Mouse (Mus musculus): ENCODE results near the gene Mrps2. TPM values are rescaled to one million over a fixed set of nuclear protein-coding genes. Genes with fewer than 3 reads are reported as not detected.
A peak's percentile ranks its signal among the peaks of the same experiment; 100 is the strongest.
"Not testable (repeated sequence)": the region's sequence is repeated elsewhere in the genome, so short reads cannot be mapped to it uniquely, and the experiment has no call there.

Gene Mrps2
- polyA plus RNA-seq, 1 experiment from 2014 or later = 51.0 TPM

DNA sequence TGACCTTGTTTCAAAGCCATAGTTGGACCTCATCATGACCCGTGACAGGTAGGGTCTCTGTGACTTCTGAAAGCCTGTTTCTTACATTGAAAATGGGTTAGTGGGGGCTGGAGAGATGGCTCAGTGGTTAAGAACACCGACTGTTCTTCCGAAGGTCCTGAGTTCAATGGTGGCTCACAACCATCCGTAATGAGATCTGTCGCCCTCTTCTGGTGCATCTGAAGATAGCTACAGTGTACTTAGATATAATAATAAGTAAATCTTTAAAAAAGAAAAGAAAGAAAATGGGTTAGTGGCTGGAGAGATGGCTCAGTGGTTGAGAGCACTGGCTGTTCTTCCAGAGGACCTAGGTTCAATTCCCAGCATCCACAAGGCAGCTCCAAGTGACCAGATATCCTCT lies 43.7 kb downstream of the Mrps2 start:
- peaks cover 28% of the 10 kb centered on the region for H3K4me1 ChIP-seq (replicated peaks)
- H3K27me3 ChIP-seq; H3K9me3 ChIP-seq; H3K36me3 ChIP-seq; H3K4me3 ChIP-seq; H3K27ac ChIP-seq (replicated peaks); ATAC-seq (ENCODE audit: low FRiP score, low read depth); H3K9ac ChIP-seq; H3K4me2 ChIP-seq: not testable (repeated sequence)
- WGBS = 46% methylated on average over 5 of the region's 5 CpGs

DNA sequence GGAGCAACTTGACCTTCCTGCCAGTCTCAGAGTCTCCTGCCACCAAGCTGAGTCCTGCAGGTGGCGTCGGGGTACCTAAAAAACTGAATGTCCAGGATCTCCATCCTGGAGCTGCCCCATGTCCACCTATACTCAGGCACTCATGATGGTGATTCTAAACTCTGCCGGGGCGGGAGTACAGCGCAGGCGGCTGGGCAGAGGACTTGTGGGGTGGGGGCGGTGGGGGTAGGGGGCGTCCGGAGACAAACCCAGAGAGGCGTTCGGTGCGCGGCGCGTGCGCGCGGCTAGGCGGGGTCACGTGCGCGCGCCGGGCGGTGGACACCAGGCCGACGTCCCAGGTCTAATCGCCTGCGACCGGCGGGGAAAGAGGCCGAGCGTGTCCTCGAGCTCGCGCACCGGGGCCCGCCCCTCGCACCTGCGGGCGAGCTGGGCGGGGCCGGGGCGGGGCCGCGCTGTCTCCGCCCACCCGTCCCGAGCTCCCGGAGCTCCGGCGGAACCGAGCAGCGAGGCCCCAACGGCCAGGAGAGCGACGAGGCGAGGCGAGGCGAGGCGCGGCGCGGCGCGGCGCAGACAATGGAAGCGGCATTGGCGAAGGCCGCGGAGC lies 45.0 kb downstream of the Mrps2 start, which contains the start of gene Ralgds:
TSS of gene Ralgds (plus strand) at position 328 of the 604 bp plus-strand sequence.
- Histone ChIP-seq H3K27ac (replicated peaks) (peak within 1 kb of the TSS; percentile 91), H3K4me1 (replicated peaks) (peaks cover 41% of the 10 kb centered on the region), H3K27me3 (0 out of 2 replicates have a peak, but pooled peaks cover 5% of the 10 kb centered on the region), H3K4me2 (peak within 1 kb of the TSS; percentile 91), H3K4me3 (peak within 1 kb of the TSS; percentile 93), H3K9me3 (no peaks in the 10 kb centered on the region), H3K36me3 (no peaks in the 10 kb centered on the region), H3K9ac (peak within 1 kb of the TSS; percentile 95)
- peak; percentile 72 for ATAC-seq (ENCODE audit: low FRiP score, low read depth)
- WGBS = under 1% methylated on average over 61 of the region's 71 CpGs

DNA sequence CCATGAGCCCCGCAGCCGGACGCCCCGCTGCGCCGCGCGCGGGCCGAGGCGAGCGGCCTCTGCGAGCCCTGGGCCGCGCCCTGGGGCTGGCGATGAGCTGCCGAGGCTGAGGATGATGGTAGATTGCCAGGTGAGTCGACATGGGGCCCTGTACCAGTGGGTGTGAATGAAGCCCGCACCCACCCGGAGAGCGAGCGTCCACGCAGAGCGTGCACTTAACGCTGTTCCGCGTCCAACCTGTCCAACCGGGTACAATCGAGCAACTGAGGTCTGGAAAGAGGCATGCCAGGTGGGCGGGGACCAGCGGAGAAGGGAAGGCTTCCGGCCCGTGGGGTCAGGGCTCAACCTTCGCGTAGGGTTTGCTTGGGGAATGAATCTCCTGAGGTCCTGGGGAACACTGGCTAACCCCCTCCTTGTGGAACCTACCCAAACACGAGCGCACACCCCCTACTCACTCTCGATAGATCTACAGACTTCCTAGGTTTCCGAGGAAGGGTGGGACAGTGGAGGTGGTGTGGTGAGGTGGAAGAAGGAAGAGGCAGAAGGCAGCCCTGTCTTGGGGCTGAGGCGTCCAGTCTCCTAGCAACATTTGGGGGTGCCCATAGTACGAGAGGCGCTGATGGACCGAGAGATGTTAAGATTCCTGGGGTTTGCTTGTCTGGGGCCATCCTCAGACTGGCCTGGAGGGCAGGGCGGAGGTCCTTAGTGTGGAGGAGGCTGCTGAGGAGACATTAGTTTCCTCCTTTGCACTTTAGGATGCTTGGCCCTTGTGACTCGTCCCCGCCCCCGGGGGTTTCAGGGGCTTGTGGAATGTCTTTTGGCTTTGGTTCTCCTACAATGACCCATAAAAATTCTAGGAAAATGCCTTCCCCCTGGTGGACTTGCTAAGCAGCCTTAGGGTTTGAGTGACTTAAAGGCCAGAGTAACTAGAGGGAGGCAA lies 45.8 kb downstream of the Mrps2 start:
- Histone ChIP-seq H3K27ac (replicated peaks) (peak overlapping the region; percentile 91), H3K4me3 (peak overlapping the region; percentile 93), H3K9me3 (no peaks in the 10 kb centered on the region), H3K9ac (peak overlapping the region; percentile 95), H3K36me3 (no peaks in the 10 kb centered on the region), H3K4me2 (peak overlapping the region; percentile 91), H3K27me3 (0 out of 2 replicates have a peak, but pooled peaks cover 5% of the 10 kb centered on the region), H3K4me1 (replicated peaks) (peaks cover 49% of the 10 kb centered on the region)
- WGBS = 3% methylated on average over 47 of the region's 47 CpGs
- peak; percentile 35 for ATAC-seq (ENCODE audit: low FRiP score, low read depth)

DNA sequence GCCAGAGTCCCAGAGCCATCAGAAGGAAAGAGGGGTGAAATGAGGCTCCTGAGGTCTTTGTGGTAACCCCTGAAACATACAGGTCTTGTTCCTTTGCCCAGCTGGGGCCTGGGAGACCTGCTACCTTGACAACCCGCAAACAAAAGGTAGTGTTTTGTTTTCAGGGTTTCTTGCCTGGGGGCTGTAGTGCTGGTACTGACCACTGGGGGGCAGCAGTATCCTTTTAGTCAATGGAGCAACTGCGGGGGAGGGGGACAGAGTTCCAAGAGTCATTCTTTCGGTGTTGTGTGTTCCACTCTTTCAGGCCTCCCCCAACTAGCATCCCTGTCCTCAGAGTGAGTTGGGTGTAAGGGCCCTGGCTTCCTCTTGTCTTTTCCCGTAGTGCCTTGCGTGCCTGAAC lies 46.6 kb downstream of the Mrps2 start:
- no peak for ATAC-seq (ENCODE audit: low FRiP score, low read depth)
- Histone ChIP-seq H3K27ac (replicated peaks) (peak overlapping the region; percentile 91), H3K36me3 (no peaks in the 10 kb centered on the region), H3K9ac (peak overlapping the region; percentile 95), H3K4me2 (peak overlapping the region; percentile 91), H3K4me1 (replicated peaks) (peaks cover 56% of the 10 kb centered on the region), H3K27me3 (0 out of 2 replicates have a peak, but pooled peaks cover 5% of the 10 kb centered on the region), H3K4me3 (peak overlapping the region; percentile 93), H3K9me3 (no peaks in the 10 kb centered on the region)
- WGBS = 20% methylated on average over 5 of the region's 5 CpGs

DNA sequence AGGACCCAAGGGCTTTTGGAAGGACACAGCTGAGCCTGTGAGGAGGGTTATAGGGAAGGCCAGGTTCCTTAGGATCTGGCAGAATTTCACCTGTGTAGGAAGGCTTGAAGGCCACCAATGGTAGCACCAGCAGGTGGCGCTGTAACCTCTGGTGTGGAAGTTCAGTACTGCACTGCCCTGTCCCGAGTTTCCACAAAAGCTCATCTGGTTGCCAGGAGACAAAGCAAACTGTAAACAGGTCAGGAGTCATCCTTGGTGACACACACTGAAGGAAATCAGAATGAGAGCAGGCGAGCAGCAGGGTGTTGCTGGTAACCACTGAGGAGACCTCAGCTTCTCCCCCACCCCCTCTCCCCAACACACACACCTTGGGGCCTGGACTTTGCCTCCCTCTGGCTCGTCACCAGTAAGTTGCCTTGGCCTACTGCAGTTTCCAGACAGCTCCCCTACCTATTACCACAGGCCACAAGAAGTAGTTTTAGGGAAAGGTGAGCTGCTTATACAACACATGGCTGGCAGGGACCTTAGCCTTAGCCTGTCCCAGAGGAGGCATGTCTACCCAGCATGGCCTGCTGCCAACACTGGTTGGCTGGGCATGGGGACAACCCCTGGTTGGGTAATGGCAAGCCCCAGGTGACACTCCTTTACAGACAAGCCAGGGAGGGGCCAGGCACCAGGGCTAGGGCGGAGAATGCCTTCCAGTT lies 49.5 kb downstream of the Mrps2 start:
- H3K27ac ChIP-seq (replicated peaks) = peak overlapping the region; percentile 22; the same call in 1 of the 2 replicates
- H3K36me3 ChIP-seq = no peaks in the 10 kb centered on the region
- H3K9me3 ChIP-seq = no peaks in the 10 kb centered on the region
- no peak for ATAC-seq (ENCODE audit: low FRiP score, low read depth)
- no peak overlapping the region for H3K4me3 ChIP-seq
- no peak overlapping the region for H3K9ac ChIP-seq
- H3K4me1 ChIP-seq (replicated peaks) = peaks cover 82% of the 10 kb centered on the region
- no peaks in the 10 kb centered on the region for H3K27me3 ChIP-seq
- 43% methylated on average over 5 of the region's 5 CpGs for WGBS
- peak overlapping the region; percentile 26 for H3K4me2 ChIP-seq

DNA sequence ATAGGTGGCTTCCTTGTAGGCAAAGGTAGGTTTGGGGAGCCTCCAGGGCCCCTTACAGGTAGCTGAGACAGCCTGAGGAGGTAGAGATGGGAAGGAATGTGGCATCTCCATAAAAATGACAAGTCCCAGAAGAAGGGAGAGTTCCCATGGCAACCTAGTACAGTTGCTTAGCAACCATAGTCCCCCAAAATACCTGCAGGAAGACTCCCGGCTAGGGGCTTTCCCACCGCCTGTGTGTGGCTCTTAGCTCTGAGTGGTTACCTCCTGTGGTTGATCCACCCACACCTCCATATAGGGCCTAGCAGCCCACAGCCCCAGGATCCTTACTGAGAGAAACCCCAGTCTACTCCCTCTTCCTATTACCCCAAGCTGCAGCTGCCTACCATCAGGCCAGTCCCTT lies 50.4 kb downstream of the Mrps2 start:
- Histone ChIP-seq H3K9me3 (no peaks in the 10 kb centered on the region), H3K27ac (replicated peaks) (peak overlapping the region; percentile 22), H3K4me1 (replicated peaks) (peaks cover 83% of the 10 kb centered on the region), H3K4me2 (peak overlapping the region; percentile 26), H3K27me3 (no peaks in the 10 kb centered on the region), H3K36me3 (peaks cover 3% of the 10 kb centered on the region; the same call in 1 of the 2 replicates), H3K4me3 (no peak overlapping the region), H3K9ac (0 out of 2 replicates have a peak overlapping the region, but pooled peaks have one; percentile 2)
- no peak for ATAC-seq (ENCODE audit: low FRiP score, low read depth)
- 17% methylated on average over 2 of the region's 2 CpGs for WGBS

DNA sequence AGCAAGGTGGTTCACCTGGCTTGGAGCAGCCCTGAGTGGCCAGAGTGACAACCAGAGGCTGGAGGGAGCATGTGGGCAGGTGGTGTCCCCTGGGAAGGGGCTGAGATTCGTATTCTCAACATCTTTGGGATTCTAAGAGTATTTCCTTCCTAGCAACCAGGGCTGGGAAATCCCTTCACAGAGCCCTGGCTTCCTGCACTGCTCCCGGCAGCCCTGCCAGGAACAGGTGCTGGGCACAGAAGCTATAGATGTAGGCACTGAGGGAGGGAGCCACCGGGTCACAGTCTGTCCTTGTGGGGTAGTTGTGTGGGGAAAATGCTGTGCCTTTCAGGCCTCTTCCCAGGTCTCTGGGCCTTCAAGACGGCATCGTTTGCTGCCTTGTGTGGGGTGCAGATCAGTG lies 52.7 kb downstream of the Mrps2 start:
- ATAC-seq (ENCODE audit: low FRiP score, low read depth) = no peak
- peaks cover 86% of the 10 kb centered on the region for H3K4me1 ChIP-seq (replicated peaks)
- 67% methylated on average over 5 of the region's 5 CpGs for WGBS

More for the DNA sequence above, 52.7 kb downstream of the Mrps2 start:
- Histone ChIP-seq H3K36me3 (peaks cover 3% of the 10 kb centered on the region; the same call in 1 of the 2 replicates), H3K4me2 (no peak overlapping the region), H3K27ac (replicated peaks) (no peak overlapping the region), H3K9me3 (no peaks in the 10 kb centered on the region), H3K4me3 (no peak overlapping the region), H3K27me3 (no peaks in the 10 kb centered on the region), H3K9ac (no peak overlapping the region)

Other genes starting within 250 kb of the Mrps2 start
- 16.3 and 17.4 TPM in 2 replicates for gene Ppp1r26, start 21.3 kb upstream of the Mrps2 start, polyA plus RNA-seq (2015; fragmentation: Nextera tagmentation; extraction: Ambion mirVana)
- 2.8 and 3.6 TPM in 2 replicates for gene 1700007K13Rik, start 1.7 kb upstream of the Mrps2 start, polyA plus RNA-seq (2015; fragmentation: Nextera tagmentation; extraction: Ambion mirVana)
- 1.1 and 2.2 TPM in 2 replicates for gene Gbgt1, start 28.8 kb downstream of the Mrps2 start, polyA plus RNA-seq (2015; fragmentation: Nextera tagmentation; extraction: Ambion mirVana)
- 2.6 and 2.7 TPM in 2 replicates for gene Gm10134, start 38.0 kb downstream of the Mrps2 start, polyA plus RNA-seq (2015; fragmentation: Nextera tagmentation; extraction: Ambion mirVana)
- 90.6 and 93.2 TPM in 2 replicates for gene Ralgds, start 45.1 kb downstream of the Mrps2 start, polyA plus RNA-seq (2015; fragmentation: Nextera tagmentation; extraction: Ambion mirVana)
- gene Cel, start 95.3 kb downstream of the Mrps2 start, polyA plus RNA-seq (2015; fragmentation: Nextera tagmentation; extraction: Ambion mirVana) = 0.14 and 0.22 TPM in 2 replicates
- 41.6 and 42.8 TPM in 2 replicates for gene Gtf3c5, start 115.7 kb downstream of the Mrps2 start, polyA plus RNA-seq (2015; fragmentation: Nextera tagmentation; extraction: Ambion mirVana)
- gene Gfi1b, start 153.9 kb downstream of the Mrps2 start, polyA plus RNA-seq (2015; fragmentation: Nextera tagmentation; extraction: Ambion mirVana) = 0.33 and 0.36 TPM in 2 replicates
- gene Tsc1, start 173.2 kb downstream of the Mrps2 start, polyA plus RNA-seq (2015; fragmentation: Nextera tagmentation; extraction: Ambion mirVana) = 31.7 and 32.4 TPM in 2 replicates
- gene Spaca9, start 231.7 kb downstream of the Mrps2 start, polyA plus RNA-seq (2015; fragmentation: Nextera tagmentation; extraction: Ambion mirVana) = 2.8 and 3.9 TPM in 2 replicates
- 1.9 and 2.1 TPM in 2 replicates for gene Ak8, start 232.1 kb downstream of the Mrps2 start, polyA plus RNA-seq (2015; fragmentation: Nextera tagmentation; extraction: Ambion mirVana)